Mouse (Mus musculus): Measurements from ENCODE around the gene Adgrf1. TPM values are rescaled to one million over a fixed set of nuclear protein-coding genes. Genes with fewer than 3 reads are reported as not detected.

Adgrf1 gene
- polyA plus RNA-seq, 1 experiment, result 0.04 TPM

GRCm38 (mm10) chr17:43277223-43277622 is 7.1 kb downstream of the Adgrf1 start:
- H3K27ac ChIP-seq (ENCODE audit: control insufficient read depth, insufficient read depth, low read length), result no peak overlapping the region
- 85% methylated on average over 4 of the region's 4 CpGs for WGBS
- H3K36me3 ChIP-seq (ENCODE audit: control insufficient read depth, insufficient read depth, low read length), result no peaks in the 10 kb centered on the region
- no peaks in the 10 kb centered on the region for H3K4me1 ChIP-seq (replicated peaks; ENCODE audit: control insufficient read depth, insufficient read depth, low read length)
- TF ChIP-seq CTCF (IDR thresholded peaks at IDR 0.05; ENCODE audit: borderline replicate concordance, control insufficient read depth, extremely low read depth, insufficient read depth, low read length, poor library complexity) (no peak), POLR2A (IDR thresholded peaks at IDR 0.05; ENCODE audit: control insufficient read depth, extremely low read depth, insufficient read depth, low read length, poor library complexity) (no peak)
- no peaks in the 10 kb centered on the region for H3K27me3 ChIP-seq (ENCODE audit: control insufficient read depth, insufficient read depth, low read length)
- no peak for DNase-seq
- no peak overlapping the region for H3K4me3 ChIP-seq (ENCODE audit: control insufficient read depth, insufficient read depth, low read length)

GRCm38 (mm10) chr17:43279671-43280070 is 9.5 kb downstream of the Adgrf1 start:
- 51% methylated on average over 7 of the region's 7 CpGs for WGBS
- no peak overlapping the region for H3K27ac ChIP-seq (ENCODE audit: control insufficient read depth, insufficient read depth, low read length)
- H3K4me3 ChIP-seq (ENCODE audit: control insufficient read depth, insufficient read depth, low read length), result no peak overlapping the region
- no peaks in the 10 kb centered on the region for H3K4me1 ChIP-seq (replicated peaks; ENCODE audit: control insufficient read depth, insufficient read depth, low read length)
- no peaks in the 10 kb centered on the region for H3K27me3 ChIP-seq (ENCODE audit: control insufficient read depth, insufficient read depth, low read length)
- no peaks in the 10 kb centered on the region for H3K36me3 ChIP-seq (ENCODE audit: control insufficient read depth, insufficient read depth, low read length)
- no peak for DNase-seq
- TF ChIP-seq POLR2A (IDR thresholded peaks at IDR 0.05; ENCODE audit: control insufficient read depth, extremely low read depth, insufficient read depth, low read length, poor library complexity) (no peak), CTCF (IDR thresholded peaks at IDR 0.05; ENCODE audit: borderline replicate concordance, control insufficient read depth, extremely low read depth, insufficient read depth, low read length, poor library complexity) (no peak)

GRCm38 (mm10) chr17:43282353-43282752 is 12.2 kb downstream of the Adgrf1 start:
- TF ChIP-seq POLR2A (IDR thresholded peaks at IDR 0.05; ENCODE audit: control insufficient read depth, extremely low read depth, insufficient read depth, low read length, poor library complexity), result no peak
- no peak for TF ChIP-seq CTCF (IDR thresholded peaks at IDR 0.05; ENCODE audit: borderline replicate concordance, control insufficient read depth, extremely low read depth, insufficient read depth, low read length, poor library complexity)
- Histone ChIP-seq H3K36me3 (ENCODE audit: control insufficient read depth, insufficient read depth, low read length) (no peaks in the 10 kb centered on the region), H3K4me1 (replicated peaks; ENCODE audit: control insufficient read depth, insufficient read depth, low read length) (no peaks in the 10 kb centered on the region), H3K4me3 (ENCODE audit: control insufficient read depth, insufficient read depth, low read length) (no peak overlapping the region), H3K27me3 (ENCODE audit: control insufficient read depth, insufficient read depth, low read length) (no peaks in the 10 kb centered on the region), H3K27ac (ENCODE audit: control insufficient read depth, insufficient read depth, low read length) (no peak overlapping the region)
- no peak for DNase-seq
- 95% methylated on average over 4 of the region's 4 CpGs for WGBS

GRCm38 (mm10) chr17:43282828-43283227 is 12.7 kb downstream of the Adgrf1 start:
- TF ChIP-seq CTCF (IDR thresholded peaks at IDR 0.05; ENCODE audit: borderline replicate concordance, control insufficient read depth, extremely low read depth, insufficient read depth, low read length, poor library complexity) (no peak), POLR2A (IDR thresholded peaks at IDR 0.05; ENCODE audit: control insufficient read depth, extremely low read depth, insufficient read depth, low read length, poor library complexity) (no peak)
- Histone ChIP-seq H3K36me3 (ENCODE audit: control insufficient read depth, insufficient read depth, low read length) (no peaks in the 10 kb centered on the region), H3K27ac (ENCODE audit: control insufficient read depth, insufficient read depth, low read length) (no peak overlapping the region), H3K4me1 (replicated peaks; ENCODE audit: control insufficient read depth, insufficient read depth, low read length) (no peaks in the 10 kb centered on the region), H3K4me3 (ENCODE audit: control insufficient read depth, insufficient read depth, low read length) (no peak overlapping the region), H3K27me3 (ENCODE audit: control insufficient read depth, insufficient read depth, low read length) (no peaks in the 10 kb centered on the region)
- DNase-seq, result no peak
- 39% methylated on average over 5 of the region's 5 CpGs for WGBS

- 95% methylated on average over 7 of the region's 7 CpGs for WGBS
- H3K4me1 ChIP-seq (replicated peaks; ENCODE audit: control insufficient read depth, insufficient read depth, low read length), result no peaks in the 10 kb centered on the region
- DNase-seq, result no peak
- H3K27ac ChIP-seq (ENCODE audit: control insufficient read depth, insufficient read depth, low read length), result no peak overlapping the region
- no peaks in the 10 kb centered on the region for H3K27me3 ChIP-seq (ENCODE audit: control insufficient read depth, insufficient read depth, low read length)
- H3K4me3 ChIP-seq (ENCODE audit: control insufficient read depth, insufficient read depth, low read length), result no peak overlapping the region
- TF ChIP-seq CTCF (IDR thresholded peaks at IDR 0.05; ENCODE audit: borderline replicate concordance, control insufficient read depth, extremely low read depth, insufficient read depth, low read length, poor library complexity), result no peak
- H3K36me3 ChIP-seq (ENCODE audit: control insufficient read depth, insufficient read depth, low read length), result no peaks in the 10 kb centered on the region
Measured at GRCm38 (mm10) chr17:43299515-43299914, 29.4 kb downstream of the Adgrf1 start.

- WGBS, result 63% methylated on average over 7 of the region's 7 CpGs
- TF ChIP-seq POLR2A (IDR thresholded peaks at IDR 0.05; ENCODE audit: control insufficient read depth, extremely low read depth, insufficient read depth, low read length, poor library complexity), result no peak
- TF ChIP-seq CTCF (IDR thresholded peaks at IDR 0.05; ENCODE audit: borderline replicate concordance, control insufficient read depth, extremely low read depth, insufficient read depth, low read length, poor library complexity), result no peak
Measured at GRCm38 (mm10) chr17:43325986-43326671, 56.0 kb downstream of the Adgrf1 start.

More at GRCm38 (mm10) chr17:43325986-43326671, 56.0 kb downstream of the Adgrf1 start:
- Histone ChIP-seq H3K4me3 (ENCODE audit: control insufficient read depth, insufficient read depth, low read length) (no peak overlapping the region), H3K4me1 (replicated peaks; ENCODE audit: control insufficient read depth, insufficient read depth, low read length) (no peaks in the 10 kb centered on the region), H3K36me3 (ENCODE audit: control insufficient read depth, insufficient read depth, low read length) (no peaks in the 10 kb centered on the region), H3K27ac (ENCODE audit: control insufficient read depth, insufficient read depth, low read length) (no peak overlapping the region), H3K27me3 (ENCODE audit: control insufficient read depth, insufficient read depth, low read length) (no peaks in the 10 kb centered on the region)
- DNase-seq, result no peak
